Mouse (Mus musculus) megakaryocyte-erythroid progenitor cell, adult 5-6 weeks (primary cell): ENCODE results near the gene Plscr4. TPM values are rescaled to one million over a fixed set of nuclear protein-coding genes. Genes with fewer than 3 reads are reported as not detected.

Experiments
- ATAC-seq: replicated peaks from 2 replicates; pipeline ENCODE4 v1.8.0; 2016; ENCODE audit warnings: mild to moderate bottlenecking, inconsistent platforms; ENCODE audit not compliant: severe bottlenecking, poor library complexity, low FRiP score, low TSS enrichment
- total RNA-seq, 2 experiments: library from RNA; stranded (forward) in 1 of 2; stranded (reverse) in 1 of 2; fragments of 200-1000, 215-1000 nt in 1 of 2; fragments of >200 nt in 1 of 2; fragmentation: Nextera tagmentation in 1 of 2; gene quantifications; 2 replicates each; pipeline ENCODE4 v1.2.3; 2014 to 2017

Gene Plscr4
- 2.7 and 6.7 TPM in 2 replicates for total RNA-seq (2014; fragmentation: Nextera tagmentation)
- 1.2 and 5.1 TPM in 2 replicates for total RNA-seq (2017)

DNA sequence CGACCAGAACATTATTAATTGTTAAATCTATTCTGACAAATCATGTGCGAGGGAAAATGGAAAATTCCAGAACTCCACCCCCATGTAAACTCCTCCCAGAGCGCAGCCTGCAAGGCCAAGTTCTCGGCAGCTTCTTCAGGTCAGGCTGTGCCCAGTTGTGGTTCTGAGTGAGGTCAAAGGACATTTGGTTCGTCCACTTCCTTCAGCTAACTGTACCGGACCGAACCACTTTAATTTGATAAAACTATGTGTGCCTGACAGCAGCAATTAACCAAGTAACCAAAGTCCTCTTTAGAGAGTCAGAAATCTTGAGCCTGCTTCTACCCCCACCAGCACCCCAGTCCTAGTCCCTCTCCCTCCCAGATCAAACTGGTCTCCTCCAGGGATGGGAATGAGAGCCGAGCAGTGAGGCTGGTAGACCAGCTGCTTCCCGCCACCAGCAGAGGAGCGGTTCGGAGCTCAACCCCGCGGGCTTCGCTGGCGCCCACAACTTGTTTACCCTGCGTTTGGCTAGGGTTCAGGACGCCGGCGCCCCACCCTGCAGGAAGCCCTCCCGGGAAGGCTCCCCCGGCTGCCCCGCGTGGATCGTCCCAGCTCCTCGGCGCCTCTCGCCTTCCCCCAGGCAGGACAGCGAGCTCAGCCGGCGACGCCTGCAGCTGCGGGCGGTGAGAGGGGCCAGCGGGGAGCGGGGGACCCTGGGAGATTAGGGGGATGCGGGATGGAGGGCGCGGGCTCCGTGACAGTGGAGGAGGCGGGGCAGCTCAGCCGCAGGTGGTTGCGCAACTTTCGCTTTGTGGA lies at the start of gene Plscr4:
Gene Plscr4 (plus strand): TSS at position 113 of the 798 bp plus-strand sequence.
- peak; percentile 88 for ATAC-seq

DNA sequence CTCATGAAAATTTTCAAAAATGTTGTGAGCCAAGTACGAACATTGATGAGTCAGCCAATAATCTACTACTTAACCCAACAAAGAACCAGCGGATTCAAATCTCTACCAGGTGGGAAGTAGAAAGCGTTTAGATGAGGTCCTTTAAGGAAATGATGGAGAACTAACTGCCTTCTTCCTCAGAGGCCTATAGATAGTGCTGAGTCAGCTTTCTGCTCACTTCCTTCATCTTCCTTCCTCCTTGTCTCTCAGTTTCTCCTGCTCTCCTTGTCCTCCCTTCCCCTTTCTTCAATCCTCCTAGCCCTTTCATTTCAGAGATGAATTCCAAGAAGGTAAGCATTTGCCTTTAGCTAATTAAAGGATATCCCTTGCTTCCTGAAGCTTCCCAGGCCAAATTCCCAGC lies 46.9 kb upstream of the Plscr4 start:
- ATAC-seq = no peak

DNA sequence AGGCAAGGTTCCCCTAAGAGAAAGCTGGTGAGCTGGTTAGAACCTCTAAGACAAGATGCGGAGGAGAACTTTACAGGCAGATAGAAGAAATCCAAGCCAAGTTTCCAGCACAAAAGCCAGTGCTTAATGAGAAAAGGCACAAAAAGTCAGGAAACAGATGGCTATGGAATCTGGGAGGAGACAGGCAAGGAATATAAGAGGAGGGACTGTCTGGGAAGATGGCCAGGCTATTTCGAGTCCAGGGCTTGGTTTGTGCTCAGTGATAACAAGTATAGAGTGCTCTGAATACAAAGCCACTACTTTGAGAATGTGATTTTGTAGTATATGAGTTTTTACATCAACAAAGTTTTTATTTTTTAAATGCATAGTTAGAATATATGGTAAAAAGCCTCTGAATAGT lies 45.1 kb upstream of the Plscr4 start:
- ATAC-seq = no peak

DNA sequence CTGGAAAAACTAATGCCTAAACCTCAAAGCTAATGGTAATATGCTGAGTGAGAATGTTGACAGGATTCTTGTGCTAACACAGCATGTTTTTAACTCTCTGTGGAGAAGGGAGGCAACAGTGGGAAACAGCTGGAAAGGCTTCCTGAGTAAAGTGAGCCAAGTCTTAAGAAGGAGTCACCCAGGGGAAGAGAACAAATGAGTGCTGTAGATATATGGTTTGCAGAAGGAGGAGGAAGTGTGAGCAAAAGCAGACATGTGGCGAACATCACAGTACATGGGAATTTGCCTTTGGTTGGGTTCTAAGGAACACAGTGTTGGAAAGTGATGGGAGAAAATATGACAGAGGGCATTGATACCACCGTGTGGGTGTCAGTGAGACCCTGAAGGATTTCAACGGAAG lies 43.5 kb upstream of the Plscr4 start:
- ATAC-seq = no peak

DNA sequence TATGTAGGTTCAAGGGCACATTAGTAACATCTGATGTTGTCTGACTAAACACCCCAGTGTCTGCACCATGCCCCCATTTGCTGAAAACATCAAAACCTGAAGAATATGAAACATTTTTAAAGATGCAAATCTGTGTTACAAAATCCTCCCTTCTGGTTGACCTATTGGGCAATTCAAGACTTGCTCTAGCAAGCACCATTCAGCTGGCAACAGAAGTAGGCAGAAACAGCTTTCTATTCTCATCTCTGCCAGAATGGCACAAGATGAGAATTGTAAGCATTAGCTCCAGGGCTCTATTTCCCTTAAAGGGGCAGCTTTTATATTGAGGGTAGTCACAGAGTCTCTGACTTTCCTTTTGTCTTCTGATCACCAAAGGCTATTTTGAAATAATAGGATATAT lies 19.4 kb upstream of the Plscr4 start:
- no peak for ATAC-seq

DNA sequence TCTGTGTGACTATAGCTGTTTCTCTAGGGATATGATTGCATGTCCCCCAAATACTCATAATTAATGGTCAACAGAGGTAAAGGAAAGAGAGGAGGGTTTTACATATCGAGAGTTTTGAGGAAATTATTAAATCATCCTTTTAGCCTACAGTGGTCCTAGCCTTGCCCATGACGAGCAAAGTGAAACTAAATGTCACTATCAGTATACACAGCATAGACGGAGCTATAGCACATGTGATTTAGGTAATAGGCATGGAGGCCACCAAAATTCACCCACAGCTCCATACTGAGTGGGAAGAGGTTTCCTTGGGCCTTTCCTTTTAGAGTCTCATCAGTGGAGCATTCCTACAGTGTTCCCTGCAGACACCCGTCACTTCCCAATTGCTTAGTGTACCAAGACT lies 15.7 kb upstream of the Plscr4 start:
- ATAC-seq = peak; percentile 64; the same call in 1 of the 2 replicates

DNA sequence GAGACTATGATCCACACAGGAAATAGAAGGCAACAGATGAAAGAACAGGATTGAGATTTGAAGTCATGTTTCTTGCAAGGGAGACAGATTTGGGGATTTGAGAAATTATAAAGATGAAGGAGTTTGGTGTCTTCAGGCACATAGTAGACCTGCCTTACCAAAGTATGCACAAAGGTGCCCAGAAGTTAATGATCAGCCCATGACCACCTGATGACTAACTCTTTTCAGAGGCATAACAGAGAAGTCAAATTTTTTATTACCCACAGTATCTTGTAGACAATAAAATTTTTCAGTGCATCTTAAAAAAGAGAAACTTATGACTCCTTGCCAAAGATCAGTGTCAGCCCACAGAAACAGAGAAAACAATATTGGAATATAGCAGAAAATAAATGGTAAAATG lies 12.6 kb upstream of the Plscr4 start:
- ATAC-seq = no peak

DNA sequence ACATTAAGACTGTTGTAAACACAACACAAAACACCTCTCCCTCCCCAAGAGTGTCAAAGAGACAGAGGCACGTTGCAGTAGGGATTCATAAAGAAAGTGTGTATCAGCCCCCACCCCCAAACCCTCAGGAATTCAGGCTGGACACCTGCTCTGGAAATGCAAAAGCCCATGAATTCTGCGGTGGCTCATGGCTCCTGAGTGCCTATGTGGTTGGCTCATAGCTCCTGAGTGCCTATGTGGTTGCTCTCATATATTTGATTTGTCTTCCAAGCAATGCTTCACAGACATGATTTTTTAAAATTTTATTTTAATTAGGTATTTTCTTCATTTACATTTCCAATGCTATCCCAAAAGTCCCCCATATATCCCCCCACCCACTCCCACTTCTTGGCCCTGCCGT lies 568 bp upstream of the Plscr4 start:
- no peak for ATAC-seq

DNA sequence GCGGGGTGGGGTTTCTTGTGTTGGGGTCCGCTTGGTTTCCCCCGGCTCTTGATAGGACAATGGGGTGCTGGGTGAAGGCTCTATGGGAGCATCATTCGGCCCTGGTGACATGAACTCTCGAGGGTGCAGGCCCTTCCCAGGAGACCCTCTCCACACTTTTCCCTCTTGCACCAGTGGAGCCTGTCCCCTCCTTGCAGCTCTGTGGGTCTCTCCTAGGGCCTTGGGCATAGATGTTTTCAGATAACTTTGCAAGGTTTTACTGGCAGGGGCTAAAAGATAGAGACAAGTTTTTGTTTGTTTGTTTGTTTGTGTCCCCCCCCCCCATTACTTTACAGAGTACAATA lies 858 bp downstream of the Plscr4 start:
- no peak; the same call in 1 of the 2 replicates for ATAC-seq

DNA sequence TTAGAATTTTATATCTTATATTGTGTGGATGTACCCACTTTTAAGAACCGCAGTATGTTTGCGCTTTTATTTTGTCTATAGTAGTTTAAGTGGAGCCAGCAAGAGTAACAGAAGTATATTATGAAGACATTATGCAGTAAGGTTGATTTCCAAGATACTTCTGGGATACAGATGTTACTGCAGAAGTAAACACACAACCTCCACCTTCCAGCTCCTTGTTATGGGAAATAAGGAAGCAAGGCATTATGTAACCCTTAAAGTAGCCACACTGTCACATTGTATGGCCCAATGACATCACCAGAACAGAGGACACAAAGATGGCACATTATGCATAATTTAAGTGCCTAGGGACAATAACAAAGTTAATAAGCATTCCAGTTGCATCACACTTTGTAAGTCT lies 1.2 kb downstream of the Plscr4 start:
- ATAC-seq = no peak

DNA sequence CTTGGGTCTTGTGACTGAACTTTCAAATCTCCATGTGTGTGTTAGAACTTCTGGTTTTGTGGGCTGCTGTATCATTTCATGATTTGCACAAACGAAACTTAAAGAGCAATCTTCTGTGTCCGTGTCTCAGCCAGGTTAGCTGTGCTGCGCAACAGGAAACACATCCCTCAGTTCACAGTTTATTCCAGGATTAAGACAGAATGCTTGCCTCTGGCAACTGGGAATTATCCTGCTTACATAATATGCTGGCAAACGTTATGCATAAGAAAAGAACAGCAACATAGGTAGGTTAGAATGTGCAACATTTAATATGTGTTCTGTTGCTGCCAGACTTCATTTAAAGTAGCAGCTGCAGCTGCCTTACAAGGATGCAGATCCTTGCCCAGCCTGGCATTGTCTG lies 10.6 kb downstream of the Plscr4 start:
- no peak for ATAC-seq

DNA sequence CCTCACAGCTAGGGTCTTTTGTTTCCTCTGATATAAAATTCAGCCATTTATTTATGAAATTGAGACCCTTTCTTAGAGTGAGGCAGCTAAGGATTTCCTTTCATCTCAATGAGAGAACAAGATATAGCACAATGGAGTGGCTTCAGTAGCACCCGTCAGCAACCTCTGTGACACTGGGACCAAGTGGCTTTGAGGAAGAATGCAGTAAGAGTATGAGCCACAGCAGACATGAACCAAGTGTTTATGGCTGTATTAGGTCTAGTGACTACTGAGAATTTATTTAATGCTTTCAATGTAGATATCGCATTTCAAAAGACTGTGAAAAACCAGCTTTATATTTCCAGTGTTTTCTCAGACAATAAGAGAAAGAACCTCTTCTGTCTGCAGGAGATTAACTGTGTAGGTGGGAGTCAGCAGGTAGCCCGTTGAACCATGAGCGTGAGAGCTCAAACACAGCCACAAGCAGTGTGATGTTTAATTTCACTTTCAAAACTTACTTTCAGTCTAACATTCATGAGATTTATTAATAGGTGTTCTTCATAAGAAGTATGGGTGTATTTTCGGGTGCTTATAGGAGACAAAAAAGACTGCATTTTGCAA lies 15.2 kb downstream of the Plscr4 start:
- ATAC-seq = no peak

DNA sequence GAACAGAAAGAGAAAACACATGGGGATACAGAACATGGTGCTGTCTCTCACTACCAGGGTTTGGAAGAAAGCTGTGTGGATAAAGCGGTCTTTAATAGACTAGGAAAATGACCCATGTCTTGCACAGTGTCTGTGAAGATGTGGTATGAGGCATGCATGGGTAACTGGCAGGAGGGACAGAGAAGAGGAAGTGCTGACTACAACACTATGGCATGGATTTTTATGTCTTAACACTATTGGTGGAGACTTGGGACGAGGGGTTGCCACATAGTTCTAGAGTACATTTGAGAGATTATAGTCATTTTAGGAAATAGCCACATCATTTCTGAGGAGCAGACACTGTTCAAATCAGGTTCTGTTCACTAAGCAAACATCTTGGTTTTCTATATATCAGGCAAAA lies 16.0 kb downstream of the Plscr4 start:
- no peak for ATAC-seq

DNA sequence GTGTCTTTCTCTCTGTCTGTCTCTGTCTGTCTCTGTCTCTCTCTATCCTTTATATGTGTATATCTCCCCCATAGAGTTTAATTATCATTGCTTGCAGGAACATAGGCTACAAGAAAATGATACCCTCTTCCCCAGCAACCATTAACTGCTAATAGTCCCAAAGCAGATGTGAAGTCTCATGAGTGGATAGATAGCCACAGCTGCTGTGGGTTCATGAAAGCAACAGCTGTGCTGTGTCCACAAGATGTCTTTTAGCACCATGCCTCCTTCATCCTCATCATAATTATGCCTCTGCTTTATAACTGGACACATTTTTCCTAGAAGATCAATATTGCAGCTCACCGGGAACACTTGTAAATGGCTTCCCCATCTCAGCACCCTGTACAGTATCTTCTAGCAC lies 17.1 kb downstream of the Plscr4 start:
- no peak for ATAC-seq

DNA sequence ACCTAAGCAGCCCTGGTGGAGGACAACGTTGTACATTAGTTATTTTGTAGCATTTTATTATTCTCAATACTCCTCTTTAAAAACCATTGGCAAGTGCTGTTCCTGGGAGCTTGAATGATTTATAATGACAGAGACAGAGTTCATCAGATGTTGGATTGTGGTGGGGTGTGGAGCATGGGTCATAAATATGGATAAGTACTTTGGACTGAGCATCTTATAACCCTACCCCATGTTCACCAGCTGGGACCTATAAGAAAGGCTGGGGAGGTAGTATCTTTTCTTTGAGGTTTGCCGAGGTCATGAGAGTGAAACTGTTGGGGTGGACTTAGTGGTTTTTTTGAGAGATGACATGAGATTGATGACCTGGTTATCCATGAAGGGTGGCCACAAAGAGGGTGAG lies 24.5 kb downstream of the Plscr4 start:
- ATAC-seq = no peak

DNA sequence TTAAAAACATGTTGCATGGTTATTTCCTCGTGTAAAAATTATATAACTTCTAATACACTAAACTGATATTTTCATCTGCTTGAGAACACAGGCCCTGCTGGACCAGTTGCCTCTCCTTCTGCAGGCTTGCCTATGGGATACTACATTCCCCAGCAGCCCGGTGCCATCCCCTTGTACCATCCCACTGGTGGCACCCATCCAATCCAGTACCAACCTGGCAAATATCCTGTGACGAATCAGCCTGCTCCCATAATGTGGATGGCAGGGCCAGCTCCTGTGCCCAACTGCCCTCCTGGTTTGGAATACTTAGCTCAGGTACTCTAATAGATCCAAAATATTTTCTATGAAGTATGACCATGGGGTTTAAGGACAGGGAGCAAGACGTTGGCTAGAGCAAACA lies 25.4 kb downstream of the Plscr4 start:
- no peak for ATAC-seq

DNA sequence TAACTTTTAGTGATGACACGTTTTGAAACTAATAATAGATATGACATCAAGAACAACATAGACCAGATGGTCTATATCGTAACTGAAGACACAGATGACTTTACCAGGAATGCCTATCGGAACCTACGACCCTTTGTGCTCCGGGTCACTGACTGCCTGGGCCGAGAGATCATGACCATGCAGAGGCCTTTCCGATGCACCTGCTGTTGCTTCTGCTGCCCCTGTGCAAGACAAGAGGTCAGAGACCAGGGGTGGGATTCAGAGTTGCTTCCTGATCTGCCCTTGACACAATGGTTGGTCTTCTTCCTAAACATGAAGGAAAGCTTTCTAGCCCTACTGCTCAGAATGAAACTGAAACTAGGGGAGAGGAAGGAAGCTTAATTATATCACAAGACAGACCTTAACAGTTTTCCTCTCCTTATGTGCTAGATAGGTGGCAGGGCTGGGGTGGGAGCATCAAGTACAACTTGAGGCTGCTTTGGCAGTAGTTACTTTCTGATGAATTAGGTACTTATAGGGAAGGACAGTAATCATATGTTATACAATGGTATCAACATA lies 27.6 kb downstream of the Plscr4 start:
- no peak for ATAC-seq

DNA sequence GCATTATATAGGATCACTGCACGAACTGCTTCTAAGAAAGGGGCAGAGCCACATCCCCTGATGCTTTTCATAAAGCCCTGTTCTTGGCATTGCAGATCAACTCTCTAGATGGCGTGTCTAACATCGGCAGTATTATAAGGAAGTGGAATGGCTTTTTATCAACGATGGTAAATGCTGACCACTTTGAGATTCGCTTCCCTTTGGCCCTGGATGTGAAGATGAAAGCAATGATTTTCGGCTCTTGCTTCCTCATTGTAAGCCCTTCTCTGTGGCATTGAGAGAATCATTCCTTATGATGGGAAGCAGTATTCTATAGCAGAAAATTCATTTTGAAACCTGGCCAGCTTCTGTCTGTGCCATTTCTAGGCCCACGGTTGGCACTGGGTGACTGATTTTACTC lies 32.7 kb downstream of the Plscr4 start:
- no peak for ATAC-seq

DNA sequence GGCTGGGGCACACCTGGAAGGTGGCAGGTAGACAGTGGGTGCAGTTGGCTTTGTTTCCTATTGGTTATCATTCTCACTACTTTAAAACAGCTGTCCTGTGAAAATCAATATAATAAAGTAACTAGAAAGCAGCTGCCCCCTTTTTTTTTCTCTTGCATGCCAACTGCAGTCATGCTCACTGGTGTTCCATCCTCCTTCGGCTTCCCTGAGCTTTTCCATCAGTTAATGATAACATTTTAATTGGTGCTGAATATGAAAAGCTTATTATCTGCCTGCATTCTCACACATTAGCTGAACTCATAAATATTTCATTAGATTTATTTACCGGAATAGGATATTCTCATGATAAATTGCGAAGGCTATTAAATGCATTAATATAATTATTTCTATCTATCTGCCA lies 33.1 kb downstream of the Plscr4 start:
- ATAC-seq = no peak

DNA sequence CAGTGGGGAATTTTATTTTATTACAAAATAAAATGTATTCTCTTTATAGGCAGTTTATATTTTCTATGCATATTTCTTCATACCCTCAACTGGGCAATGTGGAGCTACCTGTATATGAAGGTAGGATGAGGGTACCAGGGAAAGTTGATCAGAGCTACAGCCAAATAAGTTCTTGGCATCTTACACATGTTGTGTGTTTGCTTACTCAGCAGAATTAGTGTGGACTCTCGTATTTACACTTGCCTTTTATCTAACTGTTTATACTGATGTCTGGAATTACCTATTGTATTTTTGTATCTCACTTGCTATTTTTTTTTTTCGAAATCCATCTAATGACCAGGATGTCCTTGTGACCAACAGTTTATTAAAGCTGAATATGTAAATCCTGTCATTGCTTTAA lies 34.1 kb downstream of the Plscr4 start:
- ATAC-seq = no peak
